Mouse (Mus musculus): Measurements from ENCODE around the gene Meis1.
A peak's percentile ranks its signal among the peaks of the same experiment; 100 is the strongest.

Gene Meis1

GRCm38 (mm10) chr11:18905431-18905830 is 113.4 kb downstream of the Meis1 start:
- DNase-seq (ENCODE audit: low spot score in 2 of 2) = no peak

- DNase-seq (ENCODE audit: low spot score in 2 of 2) = no peak
Measured at GRCm38 (mm10) chr11:18904880-18905279, 113.9 kb downstream of the Meis1 start.

GRCm38 (mm10) chr11:18904285-18904684 is 114.5 kb downstream of the Meis1 start:
- DNase-seq (ENCODE audit: low spot score in 2 of 2) = no peak

- DNase-seq (ENCODE audit: low spot score in 2 of 2) = no peak
Measured at GRCm38 (mm10) chr11:18900489-18900888, 118.3 kb downstream of the Meis1 start.

GRCm38 (mm10) chr11:18898862-18899261 is 119.9 kb downstream of the Meis1 start:
- no peak for DNase-seq (ENCODE audit: low spot score in 2 of 2)

GRCm38 (mm10) chr11:18897921-18898646 is 120.7 kb downstream of the Meis1 start:
- DNase-seq (ENCODE audit: low spot score in 2 of 2) = no peak

- DNase-seq (ENCODE audit: low spot score in 2 of 2) = no peak
Measured at GRCm38 (mm10) chr11:18897250-18897649, 121.5 kb downstream of the Meis1 start.

- no peak for DNase-seq (ENCODE audit: low spot score in 2 of 2)
Measured at GRCm38 (mm10) chr11:18892470-18892869, 126.3 kb downstream of the Meis1 start.

- no peak for DNase-seq (ENCODE audit: low spot score in 2 of 2)
Measured at GRCm38 (mm10) chr11:18889139-18889538, 129.6 kb downstream of the Meis1 start.

- DNase-seq (ENCODE audit: low spot score in 2 of 2) = no peak
Measured at GRCm38 (mm10) chr11:18888651-18889050, 130.1 kb downstream of the Meis1 start.

- no peak for DNase-seq (ENCODE audit: low spot score in 2 of 2)
Measured at GRCm38 (mm10) chr11:18885729-18886325, 133.0 kb downstream of the Meis1 start.

GRCm38 (mm10) chr11:18885036-18885728 is 133.6 kb downstream of the Meis1 start:
- no peak for DNase-seq (ENCODE audit: low spot score in 2 of 2)

GRCm38 (mm10) chr11:18883987-18884386 is 134.8 kb downstream of the Meis1 start:
- no peak for DNase-seq (ENCODE audit: low spot score in 2 of 2)

GRCm38 (mm10) chr11:18883507-18883881 is 135.3 kb downstream of the Meis1 start:
- no peak for DNase-seq (ENCODE audit: low spot score in 2 of 2)

- DNase-seq (ENCODE audit: low spot score in 2 of 2) = no peak
Measured at GRCm38 (mm10) chr11:18882747-18883506, 135.9 kb downstream of the Meis1 start.

- no peak for DNase-seq (ENCODE audit: low spot score in 2 of 2)
Measured at GRCm38 (mm10) chr11:18882315-18882714, 136.5 kb downstream of the Meis1 start.

- DNase-seq (ENCODE audit: low spot score in 2 of 2) = no peak
Measured at GRCm38 (mm10) chr11:18880806-18881205, 138.0 kb downstream of the Meis1 start.

GRCm38 (mm10) chr11:18879456-18879818 is 139.3 kb downstream of the Meis1 start:
- no peak for DNase-seq (ENCODE audit: low spot score in 2 of 2)

- no peak for DNase-seq (ENCODE audit: low spot score in 2 of 2)
Measured at GRCm38 (mm10) chr11:18878748-18879455, 139.9 kb downstream of the Meis1 start.

- peak in 1 of 2 experiments; percentile 13 for DNase-seq (ENCODE audit: low spot score in 2 of 2)
Measured at GRCm38 (mm10) chr11:18878016-18878415, 140.8 kb downstream of the Meis1 start.

GRCm38 (mm10) chr11:18877626-18878011 is 141.2 kb downstream of the Meis1 start:
- DNase-seq (ENCODE audit: low spot score in 2 of 2) = peak; percentile 37 to 49
